Mouse (Mus musculus) heart, postnatal 14 days (tissue): ENCODE results near the gene C1s1. TPM values are rescaled to one million over a fixed set of nuclear protein-coding genes. Genes with fewer than 3 reads are reported as not detected.

Source experiments
- DNase-seq, 2 experiments: peaks; one replicate each; pipeline ENCODE4 v3.0.0; 2021 to 2022
- intact Hi-C: fragments of 180-260 bp; cut with DNase I; formaldehyde crosslinking; loops from one replicate; pipeline ENCODE4 v1.15.1; 2025
- total RNA-seq, 2 experiments: library from RNA; stranded (reverse); gene quantifications; 2 replicates each; pipeline ENCODE4 v1.2.3; 2021

The C1s1 gene
- total RNA-seq, 2 experiments from 2014 or later: 25.3 to 25.6 TPM

DNA sequence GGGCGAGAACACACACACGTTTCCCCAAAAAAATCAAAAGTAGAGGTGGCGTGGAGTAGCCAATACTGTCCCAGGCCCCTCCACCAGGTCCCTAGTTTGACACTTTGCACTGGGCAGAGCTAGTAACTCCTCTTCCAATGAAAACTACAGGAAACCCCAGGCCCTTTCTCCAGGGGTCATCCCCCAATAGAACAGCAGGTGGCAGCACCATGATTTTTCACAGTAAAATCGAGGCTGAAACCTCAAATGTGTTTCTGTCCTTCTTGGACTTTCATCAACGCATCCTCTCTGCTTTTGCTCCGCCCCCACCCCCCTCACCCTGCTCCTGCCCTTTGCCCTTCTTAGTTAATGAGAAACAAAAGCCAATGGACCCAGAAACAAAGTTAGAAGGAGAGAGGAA lies 60.6 kb downstream of the C1s1 start:
- intact Hi-C loops: loop anchor here (10.0 kb wide), 1 partner anchor 283 kb away; the partner anchor contains the start of gene Eno2
- DNase-seq: peak; percentile 48 to 73

Other genes starting within 250 kb of the C1s1 start
- 10 to 100 TPM; 15.2 to 16.8 TPM for gene Cd163, start 237.7 kb downstream of the C1s1 start, total RNA-seq
- 10 to 100 TPM; 26.9 to 27.4 TPM for gene Pex5, start 127.3 kb downstream of the C1s1 start, total RNA-seq
- 1 to 10 TPM in 1 of 2 experiments, under 1 TPM in 1; 0.24 to 1.5 TPM for gene Clstn3, start 77.6 kb downstream of the C1s1 start, total RNA-seq
- 1 to 10 TPM in 1 of 2 experiments, under 1 TPM in 1; 0.90 to 1.1 TPM for gene C1rl, start 49.2 kb downstream of the C1s1 start, total RNA-seq
- gene C1ra, start 30.0 kb downstream of the C1s1 start, total RNA-seq: 10 to 100 TPM in 1 of 2 experiments, 1 to 10 TPM in 1; 8.8 to 10.8 TPM
- gene C1rb, start 27.9 kb upstream of the C1s1 start, total RNA-seq: 1 to 10 TPM; 1.1 to 1.5 TPM
- under 1 TPM; 0.41 to 0.65 TPM for gene C1s2, start 93.7 kb upstream of the C1s1 start, total RNA-seq
- 10 to 100 TPM; 54.0 to 56.7 TPM for gene Lpcat3, start 120.7 kb upstream of the C1s1 start, total RNA-seq
- 10 to 100 TPM; 58.8 to 68.4 TPM for gene Emg1, start 169.8 kb upstream of the C1s1 start, total RNA-seq
- gene Phb2, start 170.0 kb upstream of the C1s1 start, total RNA-seq: 100 to 1,000 TPM; 326 to 358 TPM
- gene Ptpn6, start 196.4 kb upstream of the C1s1 start, total RNA-seq: 1 to 10 TPM; 4.2 to 8.5 TPM
- 100 to 1,000 TPM; 323 to 327 TPM for gene Grcc10, start 199.0 kb upstream of the C1s1 start, total RNA-seq
- 1 to 10 TPM in 1 of 2 experiments, not detected in 1; 1.5 TPM for gene Gm45234, start 213.7 kb upstream of the C1s1 start, total RNA-seq
- 10 to 100 TPM; 48.1 to 48.9 TPM for gene Atn1, start 214.2 kb upstream of the C1s1 start, total RNA-seq
- 1 to 10 TPM; 2.6 to 4.0 TPM for gene Eno2, start 227.3 kb upstream of the C1s1 start, total RNA-seq
- gene Lrrc23, start 237.4 kb upstream of the C1s1 start, total RNA-seq: 1 to 10 TPM in 1 of 2 experiments, under 1 TPM in 1; 0.51 to 1.0 TPM